Mouse (Mus musculus) thymus, postnatal 4 days (tissue): ENCODE results near the gene Mindy4b-ps.
"Not testable (repeated sequence)": the region's sequence is repeated elsewhere in the genome, so short reads cannot be mapped to it uniquely, and the experiment has no call there.

Source experiments
- DNase-seq: peaks from one replicate; pipeline ENCODE4 v3.0.0; 2021

Mindy4b-ps gene

GRCm38 (mm10) chr3:58822211-58822610, at the start of gene Mindy4b-ps:
Gene Mindy4b-ps, minus strand, starts transcription at chr3:58822311.
- no peak for DNase-seq

DNA sequence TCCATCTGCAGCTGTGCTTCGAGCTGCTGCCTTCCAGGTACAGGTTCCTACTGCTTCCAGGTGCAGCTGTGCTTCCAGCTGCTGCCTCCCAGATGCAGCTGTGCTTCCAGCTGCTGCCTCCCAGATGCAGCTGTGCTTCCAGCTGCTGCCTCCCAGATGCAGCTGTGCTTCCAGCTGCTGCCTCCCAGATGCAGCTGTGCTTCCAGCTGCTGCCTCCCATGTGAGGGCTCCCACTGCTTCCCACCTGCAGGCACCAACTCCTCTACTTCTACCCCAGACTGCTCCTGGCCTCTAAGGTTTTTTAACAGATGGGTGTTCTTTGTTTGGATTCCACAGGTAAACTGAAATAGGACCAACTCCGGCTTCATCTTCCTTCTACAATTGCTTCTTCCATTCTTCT, 49.8 kb upstream of the Mindy4b-ps start:
- DNase-seq: not testable (repeated sequence)

GRCm38 (mm10) chr3:58865690-58866089, 43.6 kb upstream of the Mindy4b-ps start:
- no peak for DNase-seq

- no peak for DNase-seq
Measured at GRCm38 (mm10) chr3:58862976-58863375, 40.9 kb upstream of the Mindy4b-ps start.

DNA sequence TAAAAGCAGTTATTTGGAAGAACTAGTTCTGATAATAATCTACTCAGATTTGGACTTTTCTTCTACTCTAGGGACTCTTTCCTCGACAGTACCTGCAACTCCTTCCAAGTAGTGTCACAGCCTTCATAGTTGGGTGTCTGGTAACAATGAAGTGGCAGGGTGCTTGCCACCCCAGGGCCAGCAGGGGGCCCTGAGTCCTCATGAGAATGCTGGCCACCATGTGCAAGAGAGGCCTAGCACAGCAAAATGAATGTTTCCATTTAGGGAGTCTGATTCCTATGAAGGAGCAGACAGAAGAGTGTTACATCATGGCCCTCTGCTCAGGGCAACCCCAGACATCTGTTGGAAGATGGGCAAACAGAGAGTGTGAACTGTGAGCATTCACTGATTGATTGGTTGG, 21.3 kb upstream of the Mindy4b-ps start:
- DNase-seq: no peak

DNA sequence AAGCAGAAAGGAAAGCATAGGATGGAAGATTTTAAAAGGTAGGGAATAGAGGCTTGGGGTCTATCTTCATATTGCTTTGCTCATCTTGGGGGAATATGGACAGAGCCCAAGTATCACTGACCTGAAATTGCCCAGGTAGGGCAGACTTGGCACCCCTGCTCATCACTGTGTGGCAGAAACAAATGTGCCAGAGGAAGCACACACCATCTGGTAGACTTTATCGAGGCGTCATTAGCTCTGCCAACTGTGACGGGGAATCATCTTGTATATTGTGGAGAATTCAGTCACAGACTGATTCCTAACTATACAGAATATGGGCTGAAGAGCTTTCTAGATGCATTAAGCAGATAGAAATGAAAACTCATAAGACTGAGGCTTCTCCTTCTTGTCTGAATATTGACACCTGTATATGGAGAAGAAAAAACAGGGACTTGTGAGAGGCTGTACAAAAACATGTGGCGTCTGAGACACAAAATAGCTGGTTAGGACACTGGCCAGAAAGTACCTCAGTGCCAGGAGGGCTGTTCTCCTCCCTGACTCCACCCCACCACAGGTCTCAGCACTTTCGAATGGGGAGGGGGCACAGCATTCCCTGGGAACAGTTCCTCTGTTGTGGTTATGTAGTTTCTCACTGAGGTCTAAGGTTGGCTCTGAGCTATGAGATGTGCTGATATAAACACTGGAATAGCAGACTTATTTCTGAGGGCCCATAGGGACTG, 11.5 kb upstream of the Mindy4b-ps start:
- no peak for DNase-seq

- no peak for DNase-seq
Measured at GRCm38 (mm10) chr3:58832888-58833287, 10.8 kb upstream of the Mindy4b-ps start.

- DNase-seq: no peak
Measured at GRCm38 (mm10) chr3:58831586-58831985, 9.5 kb upstream of the Mindy4b-ps start.

GRCm38 (mm10) chr3:58829926-58830325, 7.8 kb upstream of the Mindy4b-ps start:
- no peak for DNase-seq

DNA sequence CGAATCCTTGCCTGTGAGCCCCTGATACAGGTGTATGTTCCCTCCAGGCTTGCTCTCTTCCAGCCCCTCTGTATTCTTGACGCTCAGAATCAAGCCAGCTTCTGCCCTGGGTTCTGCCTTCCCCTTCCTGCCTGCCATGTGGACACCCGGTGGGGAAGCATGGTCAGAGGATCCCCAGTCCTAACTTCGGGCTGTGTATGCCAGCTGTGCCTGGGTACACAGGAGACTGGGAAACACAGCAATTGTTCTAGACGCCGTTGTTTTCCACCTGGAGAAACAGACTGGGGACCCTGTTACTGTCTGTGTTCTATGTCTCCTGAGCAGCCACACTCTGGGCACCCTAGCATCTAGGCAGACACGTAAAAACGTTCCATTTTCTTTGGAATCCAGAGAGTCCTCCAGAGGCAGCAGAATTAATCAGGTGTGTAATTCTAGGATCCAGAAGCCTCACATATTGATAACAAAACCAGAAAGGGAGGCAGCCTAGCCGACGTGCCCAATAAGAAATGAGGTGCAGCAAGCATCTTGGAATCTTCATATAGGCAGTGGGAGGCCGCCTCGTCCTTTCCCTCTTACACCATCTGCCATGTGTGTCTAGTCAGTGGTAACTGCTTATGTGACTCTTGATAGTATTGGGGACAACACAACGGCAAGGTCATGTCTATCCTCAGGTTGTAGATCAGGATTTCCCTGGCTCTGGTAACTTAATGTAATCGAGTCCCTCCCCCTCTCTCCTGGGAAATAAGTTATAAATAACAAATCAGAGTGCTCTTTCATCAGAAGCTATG, 6.4 kb upstream of the Mindy4b-ps start:
- DNase-seq: no peak

GRCm38 (mm10) chr3:58826266-58826665, 4.2 kb upstream of the Mindy4b-ps start:
- no peak for DNase-seq

- DNase-seq: no peak
Measured at GRCm38 (mm10) chr3:58817337-58817736, 4.8 kb downstream of the Mindy4b-ps start.

DNA sequence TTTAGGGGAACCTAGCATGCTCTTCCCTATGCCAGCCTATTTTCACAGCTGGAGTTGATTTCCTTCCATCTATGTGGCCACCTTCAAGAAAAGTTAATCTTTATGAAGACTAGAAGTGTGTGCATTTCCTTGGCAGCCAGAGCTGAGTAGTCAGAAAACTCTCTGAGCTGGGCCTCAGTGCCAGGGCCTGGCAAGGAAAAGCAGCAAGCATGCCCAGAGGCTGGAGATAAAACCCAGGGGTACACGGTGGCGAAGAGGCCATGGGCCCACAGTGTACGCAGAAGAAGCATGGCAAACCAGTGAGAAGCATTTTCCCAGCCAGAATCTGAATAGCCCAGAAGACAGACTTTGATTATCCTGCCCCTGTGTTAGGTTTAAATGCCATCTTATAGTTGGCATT, 7.9 kb downstream of the Mindy4b-ps start:
- no peak for DNase-seq

DNA sequence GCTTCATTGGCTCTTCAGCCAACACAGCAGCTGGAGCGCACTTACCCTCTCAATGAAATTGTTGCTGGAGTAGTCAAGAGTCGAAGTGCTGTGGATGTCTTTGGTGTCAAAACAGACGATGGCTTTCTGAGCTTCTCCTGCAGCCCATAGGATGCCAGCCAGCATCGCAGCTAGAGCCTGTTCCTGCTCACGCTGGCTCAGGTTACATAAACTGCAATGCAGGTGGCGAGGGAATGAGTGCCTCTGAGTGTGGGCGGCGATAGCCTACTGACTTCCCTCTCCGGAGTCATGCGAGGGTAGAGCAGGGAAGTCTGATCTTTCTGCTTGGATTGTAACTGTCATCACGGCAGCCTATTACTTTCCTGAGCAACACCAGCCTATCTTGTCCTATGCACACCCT, 11.8 kb downstream of the Mindy4b-ps start:
- no peak for DNase-seq

- DNase-seq: no peak
Measured at GRCm38 (mm10) chr3:58809111-58809915, 12.8 kb downstream of the Mindy4b-ps start.

DNA sequence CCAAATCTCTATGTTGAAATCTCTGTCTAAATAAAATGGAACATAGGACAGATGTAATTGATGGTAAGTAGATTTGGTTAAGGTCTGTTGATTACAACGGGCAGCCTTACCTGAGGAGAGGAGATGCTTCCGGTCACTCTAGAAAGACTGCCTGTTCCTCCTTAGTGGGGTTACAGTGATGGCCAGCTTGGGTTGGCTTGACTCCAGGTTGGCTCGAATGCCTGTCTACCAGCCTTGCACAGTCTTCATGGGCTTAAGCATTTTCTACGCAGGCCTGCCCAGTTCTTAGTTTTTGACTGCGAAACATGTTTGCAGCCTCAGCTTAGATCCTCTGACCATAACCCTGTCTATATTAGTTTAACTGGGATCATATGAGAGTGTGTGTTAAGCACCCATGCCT, 13.5 kb downstream of the Mindy4b-ps start:
- no peak for DNase-seq

DNA sequence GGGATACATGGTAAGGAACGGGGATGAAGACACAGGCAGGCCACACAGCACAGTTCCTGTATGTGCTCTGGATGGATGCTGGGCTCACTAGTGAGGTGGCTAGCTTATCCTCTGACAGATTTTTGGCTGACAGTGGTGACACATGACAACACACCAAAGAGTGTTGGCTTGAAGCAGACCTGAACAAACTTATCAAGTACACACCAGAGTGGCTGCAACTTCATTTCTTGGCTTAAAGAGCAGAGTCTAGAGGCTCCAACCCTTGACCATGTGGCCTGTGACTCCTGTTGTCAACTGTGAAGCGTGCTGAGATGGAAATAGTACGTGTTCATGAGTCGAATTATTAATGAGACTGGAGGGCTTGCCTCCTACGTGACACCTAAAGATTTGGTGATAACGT, 17.4 kb downstream of the Mindy4b-ps start:
- DNase-seq: no peak

- no peak for DNase-seq
Measured at GRCm38 (mm10) chr3:58798676-58799075, 23.4 kb downstream of the Mindy4b-ps start.

GRCm38 (mm10) chr3:58798245-58798644, 23.9 kb downstream of the Mindy4b-ps start:
- no peak for DNase-seq

DNA sequence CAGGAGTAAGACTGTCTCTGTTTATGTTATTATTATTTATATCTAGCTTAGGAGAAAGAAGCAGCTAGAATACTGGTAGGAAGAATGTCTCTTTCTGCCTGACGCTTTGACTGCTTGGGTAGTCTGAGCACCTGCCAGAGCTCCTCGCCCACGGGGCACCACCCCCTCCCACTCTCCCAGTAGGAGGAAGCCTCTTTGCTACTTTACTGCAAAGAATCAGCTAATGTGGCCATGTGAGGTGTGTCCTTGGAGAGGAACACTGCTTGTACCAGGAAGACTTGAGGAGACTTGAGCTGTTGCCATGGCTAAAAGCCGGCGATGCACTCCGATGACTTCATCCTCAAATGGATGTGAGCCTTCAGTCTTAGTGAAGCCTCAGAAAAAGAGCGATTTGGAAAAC, 32.6 kb downstream of the Mindy4b-ps start:
- no peak for DNase-seq

- no peak for DNase-seq
Measured at GRCm38 (mm10) chr3:58789033-58789432, 33.1 kb downstream of the Mindy4b-ps start.

DNA sequence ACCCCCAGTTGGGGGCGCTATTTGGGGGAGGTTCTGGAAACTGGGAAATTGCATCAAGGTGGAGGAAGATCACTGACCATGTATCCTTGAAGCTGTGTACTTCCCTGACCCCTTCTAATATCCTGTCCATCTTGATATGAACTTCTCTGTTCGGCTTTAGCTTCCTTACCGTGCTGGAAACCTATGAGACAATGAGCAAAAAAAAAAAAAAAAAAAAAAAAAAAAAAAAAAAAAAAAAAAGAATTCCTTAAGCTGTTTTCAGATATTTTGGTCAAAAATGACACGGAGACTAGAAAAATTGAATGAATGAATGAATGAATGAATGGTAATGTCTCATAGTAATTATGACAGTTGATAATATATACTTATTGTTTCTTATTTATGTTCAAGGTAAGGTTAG, 35.6 kb downstream of the Mindy4b-ps start:
- DNase-seq: peak; percentile 12

DNA sequence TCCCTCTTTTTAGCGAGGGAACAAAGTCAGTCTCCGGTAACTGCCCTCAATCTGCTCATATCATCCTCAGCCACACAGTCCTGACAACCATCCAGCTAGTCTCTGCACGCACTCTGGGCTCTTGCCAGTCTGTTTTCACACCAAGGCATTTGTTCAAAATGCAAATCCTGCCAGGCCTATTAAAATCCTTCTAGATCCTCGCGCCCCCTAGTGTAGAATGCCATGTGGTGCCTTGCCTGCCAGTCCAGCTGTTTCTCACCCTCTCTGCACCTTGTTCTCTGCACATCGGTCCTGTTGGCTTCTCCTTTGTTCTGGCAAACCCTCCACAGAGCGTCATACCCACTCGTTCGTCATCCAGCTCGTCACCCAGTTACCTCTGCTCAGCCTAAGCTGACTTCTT, 36.2 kb downstream of the Mindy4b-ps start:
- peak; percentile 65 for DNase-seq
